Mouse (Mus musculus) adrenal gland, postnatal 10 days (tissue): ENCODE measurements around the gene Lrrc43. TPM values are rescaled to one million over a fixed set of nuclear protein-coding genes. Genes with fewer than 3 reads are reported as not detected.

ENCODE experiments used
- DNase-seq: peaks from one replicate; pipeline ENCODE4 v3.0.0; 2021; ENCODE audit warnings: mixed read lengths
- microRNA-seq: library from miRNA; unstranded; fragments of <30 nt; microRNA quantifications from one replicate; pipeline ENCODE4 v1.2.0, GENCODE M21; 2021
- total RNA-seq, 2 experiments: library from RNA; stranded (reverse); gene quantifications; 2 replicates each; pipeline ENCODE4 v1.2.3; 2021

Gene Lrrc43
- total RNA-seq, 2 experiments from 2014 or later, result not detected

- no peak for DNase-seq
Observed at GRCm38 (mm10) chr5:123520666-123521065, 31.6 kb downstream of the Lrrc43 start.

GRCm38 (mm10) chr5:123521621-123522020 is 32.5 kb downstream of the Lrrc43 start:
- no peak for DNase-seq

GRCm38 (mm10) chr5:123522166-123522565 is 33.1 kb downstream of the Lrrc43 start:
- no peak for DNase-seq

GRCm38 (mm10) chr5:123523692-123524392 is 34.7 kb downstream of the Lrrc43 start, which contains the start of gene Diablo:
Gene Diablo, minus strand, starts transcription at chr5:123524176.
- peak; percentile 99 for DNase-seq

GRCm38 (mm10) chr5:123524393-123524750 is 35.3 kb downstream of the Lrrc43 start:
- DNase-seq, result no peak

- no peak for DNase-seq
Observed at GRCm38 (mm10) chr5:123525281-123525680, 36.2 kb downstream of the Lrrc43 start, which contains the start of gene Gm49027. Gene Gm49027, minus strand, starts transcription at chr5:123525488.

- no peak for DNase-seq
Observed at GRCm38 (mm10) chr5:123525916-123526495, 36.9 kb downstream of the Lrrc43 start.

- DNase-seq, result no peak
Observed at GRCm38 (mm10) chr5:123528641-123529040, 39.5 kb downstream of the Lrrc43 start.

GRCm38 (mm10) chr5:123530056-123530455 is 41.0 kb downstream of the Lrrc43 start:
- DNase-seq, result no peak

GRCm38 (mm10) chr5:123533801-123534200 is 44.7 kb downstream of the Lrrc43 start:
- DNase-seq, result no peak

- DNase-seq, result no peak
Observed at GRCm38 (mm10) chr5:123555693-123556092, 66.6 kb downstream of the Lrrc43 start.

GRCm38 (mm10) chr5:123556451-123556850 is 67.3 kb downstream of the Lrrc43 start:
- DNase-seq, result peak; percentile 83

Small RNA genes within 50 kb of the gene (microRNA-seq; reads per million reads assigned to microRNA genes)
- gene Mir7647, result 1.4 reads per million

Other genes with a start within 250 kb of the Lrrc43 start
- under 1 TPM; 0.39 to 0.73 TPM for gene Wdr66, start 237.2 kb upstream of the Lrrc43 start, total RNA-seq
- gene Bcl7a, start 145.5 kb upstream of the Lrrc43 start, total RNA-seq, result 10 to 100 TPM; 14.1 to 20.6 TPM
- 10 to 100 TPM; 24.4 to 27.8 TPM for gene Mlxip, start 94.5 kb upstream of the Lrrc43 start, total RNA-seq
- gene Il31, start 184 bp downstream of the Lrrc43 start, total RNA-seq, result not detected
- under 1 TPM; 0.27 to 0.30 TPM for gene B3gnt4, start 21.2 kb downstream of the Lrrc43 start, total RNA-seq
- gene Diablo, start 34.9 kb downstream of the Lrrc43 start, total RNA-seq, result 10 to 100 TPM; 66.7 to 85.1 TPM
- gene Gm49027, start 36.2 kb downstream of the Lrrc43 start, total RNA-seq, result 10 to 100 TPM in 1 of 2 experiments, 1 to 10 TPM in 1; 8.9 to 19.0 TPM
- gene Vps33a, start 83.7 kb downstream of the Lrrc43 start, total RNA-seq, result 10 to 100 TPM; 44.6 to 55.9 TPM
- gene Clip1, start 195.3 kb downstream of the Lrrc43 start, total RNA-seq, result 10 to 100 TPM; 45.8 to 60.2 TPM
- 10 to 100 TPM; 39.7 to 54.2 TPM for gene Zcchc8, start 231.8 kb downstream of the Lrrc43 start, total RNA-seq